Mouse (Mus musculus): ENCODE data around the gene Pdlim7. TPM values are rescaled to one million over a fixed set of nuclear protein-coding genes. Genes with fewer than 3 reads are reported as not detected.

Gene Pdlim7
- polyA plus RNA-seq, 1 experiment from 2014 or later, result 370 TPM

DNA sequence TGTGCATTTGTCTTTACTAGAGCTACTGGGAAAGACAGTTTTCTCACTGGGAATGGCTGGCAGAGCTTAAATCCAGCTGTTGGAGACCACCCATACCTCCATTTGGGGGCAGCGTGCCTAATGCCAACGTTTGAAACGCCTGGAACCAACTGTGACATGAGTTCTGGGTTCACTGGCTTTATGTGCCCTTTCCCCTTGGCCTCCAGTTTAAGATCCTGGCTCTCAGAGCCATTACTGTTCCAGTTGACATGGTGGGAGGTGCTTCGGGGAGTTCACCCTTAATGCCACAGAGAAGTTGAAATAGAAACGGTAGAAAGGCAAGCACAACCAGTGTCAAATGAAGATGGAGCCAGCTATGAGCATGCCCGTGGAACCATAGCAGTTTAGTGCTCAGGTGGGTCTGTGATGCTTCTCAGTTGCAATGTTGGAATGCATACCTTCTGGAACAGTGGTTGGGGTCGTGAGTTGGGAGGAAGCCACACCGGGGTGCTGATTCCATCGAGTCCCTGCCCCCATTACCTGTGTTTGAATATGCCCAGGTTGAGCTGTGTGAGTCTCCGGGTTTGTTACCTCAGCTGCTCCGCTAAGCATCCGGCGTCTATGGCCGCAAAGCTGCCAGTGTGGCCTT lies 50.0 kb downstream of the Pdlim7 start:
- Histone ChIP-seq H3K36me3 (ENCODE audit: control insufficient read depth, insufficient read depth, low read length) (peaks cover 37% of the 10 kb centered on the region), H3K27ac (replicated peaks in 1 of 2; ENCODE audit: control insufficient read depth in 1 of 2, insufficient read depth in 1 of 2, low read depth in 2 of 2, low read length in 2 of 2) (no peak overlapping the region), H3K4me3 (ENCODE audit: control insufficient read depth in 1 of 2, insufficient read depth in 1 of 2, low read depth in 1 of 2, low read length in 2 of 2) (peak overlapping the region; percentile 57 to 61), H3K4me2 (ENCODE audit: low read length) (peak overlapping the region; percentile 98), H3K4me1 (ENCODE audit: control insufficient read depth in 2 of 2, insufficient read depth in 2 of 2, low read length in 2 of 2) (peaks cover 3 to 14% of the 10 kb centered on the region in 2 experiments; a peak in 3 of 4 replicates), H3K9ac (ENCODE audit: low read length) (peak overlapping the region; percentile 76), H3K9me3 (ENCODE audit: control insufficient read depth, low read length) (no peaks in the 10 kb centered on the region), H3K27me3 (ENCODE audit: control insufficient read depth, insufficient read depth, low read length) (peaks cover 17% of the 10 kb centered on the region)
- WGBS, result 16% methylated on average over 14 of the region's 14 CpGs
- ATAC-seq (ENCODE audit: insufficient number of reproducible peaks, insufficient read depth, low FRiP score, low read depth), result no peak

DNA sequence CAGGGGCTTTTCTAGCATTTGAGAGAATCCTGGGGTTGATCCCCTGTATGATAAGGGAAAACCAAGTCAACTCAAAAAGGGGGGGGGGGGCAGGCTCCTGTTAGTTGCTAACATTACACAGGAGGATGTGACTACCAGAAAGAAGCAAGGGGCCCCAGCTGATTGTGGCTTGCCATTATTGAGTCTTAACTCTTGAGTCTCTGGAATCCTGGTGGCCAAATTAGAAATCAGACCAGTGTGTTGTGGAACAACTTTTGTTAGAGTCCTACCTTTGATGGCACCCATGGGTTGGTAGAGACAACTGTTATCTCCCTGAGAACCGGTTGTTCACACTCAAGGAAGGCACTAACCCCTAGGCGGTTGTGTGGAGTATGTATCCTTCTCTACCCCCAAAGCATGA lies 50.5 kb downstream of the Pdlim7 start:
- Histone ChIP-seq H3K4me3 (ENCODE audit: control insufficient read depth in 1 of 2, insufficient read depth in 1 of 2, low read depth in 1 of 2, low read length in 2 of 2) (no peak overlapping the region), H3K9ac (ENCODE audit: low read length) (no peak overlapping the region), H3K36me3 (ENCODE audit: control insufficient read depth, insufficient read depth, low read length) (peaks cover 42% of the 10 kb centered on the region), H3K4me2 (ENCODE audit: low read length) (no peak overlapping the region), H3K9me3 (ENCODE audit: control insufficient read depth, low read length) (no peaks in the 10 kb centered on the region), H3K4me1 (ENCODE audit: control insufficient read depth in 2 of 2, insufficient read depth in 2 of 2, low read length in 2 of 2) (peaks cover 3 to 14% of the 10 kb centered on the region in 2 experiments; a peak in 3 of 4 replicates), H3K27ac (replicated peaks in 1 of 2; ENCODE audit: control insufficient read depth in 1 of 2, insufficient read depth in 1 of 2, low read depth in 2 of 2, low read length in 2 of 2) (no peak overlapping the region), H3K27me3 (ENCODE audit: control insufficient read depth, insufficient read depth, low read length) (peaks cover 17% of the 10 kb centered on the region)
- 51% methylated on average over 2 of the region's 2 CpGs for WGBS
- no peak for ATAC-seq (ENCODE audit: insufficient number of reproducible peaks, insufficient read depth, low FRiP score, low read depth)

DNA sequence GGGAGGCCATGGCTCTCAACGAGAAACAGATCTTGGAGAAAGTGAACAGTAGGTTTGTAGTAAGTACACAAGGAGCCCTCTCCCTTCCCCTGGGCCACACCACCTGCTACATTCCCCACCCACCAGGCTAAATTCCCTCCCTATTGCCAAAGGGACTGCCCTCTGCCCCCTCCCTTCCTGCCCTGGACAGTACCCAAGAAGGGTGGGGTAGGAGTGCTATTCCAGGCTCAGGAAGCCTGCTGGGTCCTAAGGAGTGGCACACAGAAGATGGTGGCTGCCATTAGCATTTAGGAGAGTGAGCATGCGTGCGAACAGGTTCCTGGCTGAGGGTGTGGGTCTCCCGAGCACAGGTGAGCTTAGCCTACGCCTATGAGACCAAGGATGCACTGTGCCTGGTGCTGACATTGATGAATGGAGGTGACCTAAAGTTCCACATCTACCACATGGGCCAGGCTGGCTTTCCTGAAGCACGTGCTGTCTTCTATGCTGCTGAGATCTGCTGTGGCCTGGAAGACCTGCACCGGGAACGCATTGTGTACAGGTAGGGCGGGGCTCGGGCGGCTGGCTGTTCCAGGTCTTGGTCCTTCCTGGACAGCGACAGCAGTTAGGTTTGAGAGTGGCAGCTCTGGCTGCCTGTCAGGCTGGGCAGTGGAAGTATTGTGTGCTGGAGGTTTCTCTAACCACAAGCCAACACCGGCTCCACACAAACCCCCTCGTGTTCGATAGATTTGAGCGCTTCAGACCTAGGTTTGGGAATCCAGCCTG lies 61.5 kb downstream of the Pdlim7 start:
- ATAC-seq (ENCODE audit: insufficient number of reproducible peaks, insufficient read depth, low FRiP score, low read depth), result no peak
- Histone ChIP-seq H3K9ac (ENCODE audit: low read length) (no peak overlapping the region), H3K4me2 (ENCODE audit: low read length) (no peak overlapping the region), H3K36me3 (ENCODE audit: control insufficient read depth, insufficient read depth, low read length) (peaks cover 74% of the 10 kb centered on the region), H3K4me3 (ENCODE audit: control insufficient read depth in 1 of 2, insufficient read depth in 1 of 2, low read depth in 1 of 2, low read length in 2 of 2) (no peak overlapping the region), H3K27ac (replicated peaks in 1 of 2; ENCODE audit: control insufficient read depth in 1 of 2, insufficient read depth in 1 of 2, low read depth in 2 of 2, low read length in 2 of 2) (no peak overlapping the region), H3K27me3 (ENCODE audit: control insufficient read depth, insufficient read depth, low read length) (no peaks in the 10 kb centered on the region), H3K4me1 (ENCODE audit: control insufficient read depth in 2 of 2, insufficient read depth in 2 of 2, low read length in 2 of 2) (peaks cover 0 to 11% of the 10 kb centered on the region in 2 experiments; a peak in 2 of 4 replicates), H3K9me3 (ENCODE audit: control insufficient read depth, low read length) (no peaks in the 10 kb centered on the region)
- WGBS, result 93% methylated on average over 16 of the region's 16 CpGs

DNA sequence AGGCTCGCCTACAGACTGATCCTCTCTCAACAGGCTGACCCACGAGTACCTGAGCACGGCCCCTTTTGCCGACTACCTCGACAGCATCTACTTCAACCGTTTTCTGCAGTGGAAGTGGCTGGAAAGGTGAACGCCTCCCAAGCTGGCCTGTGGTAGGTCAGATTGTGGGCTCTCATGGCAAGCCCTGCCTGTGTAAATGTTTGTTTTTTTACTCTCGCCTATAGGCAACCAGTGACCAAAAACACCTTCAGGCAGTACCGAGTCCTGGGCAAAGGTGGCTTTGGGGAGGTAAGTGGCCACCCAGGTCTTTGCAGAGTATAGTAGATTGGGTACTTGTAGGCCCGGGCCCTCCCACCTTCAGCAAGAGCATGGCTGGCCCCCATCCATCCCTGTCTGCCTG lies 62.2 kb downstream of the Pdlim7 start:
- WGBS, result 91% methylated on average over 10 of the region's 10 CpGs
- ATAC-seq (ENCODE audit: insufficient number of reproducible peaks, insufficient read depth, low FRiP score, low read depth), result no peak
- no peak overlapping the region for H3K9ac ChIP-seq (ENCODE audit: low read length)
- no peak overlapping the region for H3K4me3 ChIP-seq (ENCODE audit: control insufficient read depth in 1 of 2, insufficient read depth in 1 of 2, low read depth in 1 of 2, low read length in 2 of 2)
- H3K9me3 ChIP-seq (ENCODE audit: control insufficient read depth, low read length), result no peaks in the 10 kb centered on the region
- peaks cover 4 to 17% of the 10 kb centered on the region in 2 experiments for H3K4me1 ChIP-seq (ENCODE audit: control insufficient read depth in 2 of 2, insufficient read depth in 2 of 2, low read length in 2 of 2)
- H3K36me3 ChIP-seq (ENCODE audit: control insufficient read depth, insufficient read depth, low read length), result peaks cover 67% of the 10 kb centered on the region
- H3K4me2 ChIP-seq (ENCODE audit: low read length), result no peak overlapping the region
- H3K27ac ChIP-seq (replicated peaks in 1 of 2; ENCODE audit: control insufficient read depth in 1 of 2, insufficient read depth in 1 of 2, low read depth in 2 of 2, low read length in 2 of 2), result no peak overlapping the region
- no peaks in the 10 kb centered on the region for H3K27me3 ChIP-seq (ENCODE audit: control insufficient read depth, insufficient read depth, low read length)

DNA sequence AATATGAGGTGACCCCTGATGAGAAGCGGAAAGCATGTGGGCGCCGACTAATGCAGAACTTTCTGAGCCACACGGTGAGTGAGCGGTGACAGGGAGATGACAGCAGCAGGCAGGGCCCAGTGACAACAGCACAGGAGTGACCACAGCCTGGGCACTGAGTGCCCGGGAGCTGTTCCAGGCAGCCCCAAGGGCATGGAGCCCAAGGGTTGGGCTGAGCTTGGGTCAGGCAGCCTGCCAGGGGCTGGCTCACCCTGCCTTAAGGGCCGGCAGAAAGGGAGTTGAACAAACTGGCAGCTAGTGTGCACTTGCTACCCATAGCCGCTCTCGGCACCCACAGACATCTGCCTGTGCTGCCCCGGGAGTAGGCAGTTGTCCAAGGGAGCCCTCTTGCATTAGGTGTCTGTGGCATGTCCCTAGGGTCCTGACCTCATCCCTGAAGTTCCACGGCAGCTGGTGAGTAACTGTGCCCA lies 62.9 kb downstream of the Pdlim7 start:
- Histone ChIP-seq H3K4me3 (ENCODE audit: control insufficient read depth in 1 of 2, insufficient read depth in 1 of 2, low read depth in 1 of 2, low read length in 2 of 2) (no peak overlapping the region), H3K27ac (replicated peaks in 1 of 2; ENCODE audit: control insufficient read depth in 1 of 2, insufficient read depth in 1 of 2, low read depth in 2 of 2, low read length in 2 of 2) (0 out of 4 replicates have a peak overlapping the region, but pooled peaks of 1 of the 2 experiments have one; percentile 14), H3K4me2 (ENCODE audit: low read length) (no peak overlapping the region), H3K9me3 (ENCODE audit: control insufficient read depth, low read length) (no peaks in the 10 kb centered on the region), H3K4me1 (ENCODE audit: control insufficient read depth in 2 of 2, insufficient read depth in 2 of 2, low read length in 2 of 2) (peaks cover 4 to 23% of the 10 kb centered on the region in 2 experiments), H3K9ac (ENCODE audit: low read length) (no peak overlapping the region), H3K36me3 (ENCODE audit: control insufficient read depth, insufficient read depth, low read length) (peaks cover 60% of the 10 kb centered on the region), H3K27me3 (ENCODE audit: control insufficient read depth, insufficient read depth, low read length) (no peaks in the 10 kb centered on the region)
- 72% methylated on average over 11 of the region's 11 CpGs for WGBS
- no peak; the same call in 1 of the 2 replicates for ATAC-seq (ENCODE audit: insufficient number of reproducible peaks, insufficient read depth, low FRiP score, low read depth)

DNA sequence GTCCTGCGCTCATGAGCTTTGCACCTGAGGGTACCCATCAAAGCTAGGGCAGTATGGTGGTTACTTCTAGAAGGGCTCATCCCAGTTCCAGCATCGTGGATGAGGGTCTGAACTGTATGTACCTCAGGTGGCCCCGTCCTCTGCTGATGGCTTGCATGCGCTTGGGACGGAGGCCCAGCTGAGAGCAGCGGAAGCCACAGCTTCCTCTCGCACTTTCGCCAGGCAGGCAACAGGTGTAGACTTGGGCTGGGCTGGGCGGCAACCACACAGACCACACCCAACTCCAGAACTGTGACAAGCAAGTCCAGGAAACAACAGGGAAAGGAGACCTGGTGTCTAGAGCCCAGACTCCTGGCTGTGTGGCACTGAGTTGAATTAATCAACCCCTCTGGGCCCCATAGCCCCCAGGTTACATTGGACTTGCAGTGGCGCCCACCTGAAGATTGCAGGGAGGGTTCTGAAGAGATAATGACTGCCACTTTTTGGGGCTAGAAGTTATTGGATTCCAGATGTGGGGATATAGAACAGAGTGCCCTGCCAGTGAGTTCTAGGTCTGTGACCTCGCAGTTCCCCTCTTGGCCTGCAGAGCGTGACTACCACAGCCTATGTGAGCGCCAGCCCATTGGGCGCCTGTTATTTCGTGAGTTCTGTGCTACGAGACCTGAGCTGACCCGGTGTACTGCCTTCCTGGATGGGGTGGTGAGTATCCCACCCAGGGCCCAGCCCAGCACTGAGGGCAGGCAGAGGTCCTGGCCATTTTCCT lies 63.6 kb downstream of the Pdlim7 start:
- Histone ChIP-seq H3K27me3 (ENCODE audit: control insufficient read depth, insufficient read depth, low read length) (no peaks in the 10 kb centered on the region), H3K36me3 (ENCODE audit: control insufficient read depth, insufficient read depth, low read length) (peaks cover 53% of the 10 kb centered on the region), H3K4me2 (ENCODE audit: low read length) (no peak overlapping the region), H3K4me3 (ENCODE audit: control insufficient read depth in 1 of 2, insufficient read depth in 1 of 2, low read depth in 1 of 2, low read length in 2 of 2) (no peak overlapping the region), H3K9ac (ENCODE audit: low read length) (peak overlapping the region; percentile 25; the same call in 1 of the 2 replicates), H3K9me3 (ENCODE audit: control insufficient read depth, low read length) (no peaks in the 10 kb centered on the region), H3K27ac (replicated peaks in 1 of 2; ENCODE audit: control insufficient read depth in 1 of 2, insufficient read depth in 1 of 2, low read depth in 2 of 2, low read length in 2 of 2) (no peak overlapping the region), H3K4me1 (ENCODE audit: control insufficient read depth in 2 of 2, insufficient read depth in 2 of 2, low read length in 2 of 2) (peaks cover 4 to 23% of the 10 kb centered on the region in 2 experiments)
- ATAC-seq (ENCODE audit: insufficient number of reproducible peaks, insufficient read depth, low FRiP score, low read depth), result no peak
- 89% methylated on average over 17 of the region's 17 CpGs for WGBS

DNA sequence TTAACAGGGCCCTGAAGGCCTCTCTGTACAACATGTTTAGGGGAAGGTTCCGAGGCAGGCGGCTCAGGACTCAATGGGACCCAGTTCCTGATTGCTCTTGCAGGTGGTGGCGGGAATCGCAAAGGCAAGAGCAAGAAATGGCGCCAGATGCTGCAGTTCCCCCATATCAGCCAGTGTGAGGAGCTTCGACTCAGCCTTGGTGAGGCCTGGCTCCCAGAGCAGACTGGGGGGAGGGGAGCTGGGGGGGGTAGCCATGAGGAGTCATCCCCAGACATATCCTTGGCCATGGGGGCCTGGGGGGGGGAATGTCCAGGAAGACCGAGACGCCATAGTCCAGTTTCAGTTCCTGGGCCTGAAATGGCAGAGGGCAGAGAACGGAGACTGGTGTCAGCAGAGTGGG lies 64.3 kb downstream of the Pdlim7 start:
- ATAC-seq (ENCODE audit: insufficient number of reproducible peaks, insufficient read depth, low FRiP score, low read depth), result no peak
- 92% methylated on average over 9 of the region's 9 CpGs for WGBS
- H3K9me3 ChIP-seq (ENCODE audit: control insufficient read depth, low read length), result no peaks in the 10 kb centered on the region
- no peak overlapping the region for H3K4me2 ChIP-seq (ENCODE audit: low read length)
- no peak overlapping the region for H3K4me3 ChIP-seq (ENCODE audit: control insufficient read depth in 1 of 2, insufficient read depth in 1 of 2, low read depth in 1 of 2, low read length in 2 of 2)
- H3K36me3 ChIP-seq (ENCODE audit: control insufficient read depth, insufficient read depth, low read length), result peaks cover 47% of the 10 kb centered on the region
- H3K9ac ChIP-seq (ENCODE audit: low read length), result no peak overlapping the region
- H3K4me1 ChIP-seq (ENCODE audit: control insufficient read depth in 2 of 2, insufficient read depth in 2 of 2, low read length in 2 of 2), result peaks cover 4 to 24% of the 10 kb centered on the region in 2 experiments
- H3K27me3 ChIP-seq (ENCODE audit: control insufficient read depth, insufficient read depth, low read length), result no peaks in the 10 kb centered on the region
- no peak overlapping the region for H3K27ac ChIP-seq (replicated peaks in 1 of 2; ENCODE audit: control insufficient read depth in 1 of 2, insufficient read depth in 1 of 2, low read depth in 2 of 2, low read length in 2 of 2)

All from heart, embryonic 14.5 days (tissue).